Mouse (Mus musculus) T-helper 1 cell (primary cell): ENCODE measurements around the gene E2f8.

Experiments
- in situ Hi-C: fragments of 300-600 bp; cut with MboI, MseI; formaldehyde crosslinking; loops from one replicate; pipeline ENCODE4 v1.15.1; 2025; ENCODE audit warnings: high pct_unique_total_duplicates

The E2f8 gene

DNA sequence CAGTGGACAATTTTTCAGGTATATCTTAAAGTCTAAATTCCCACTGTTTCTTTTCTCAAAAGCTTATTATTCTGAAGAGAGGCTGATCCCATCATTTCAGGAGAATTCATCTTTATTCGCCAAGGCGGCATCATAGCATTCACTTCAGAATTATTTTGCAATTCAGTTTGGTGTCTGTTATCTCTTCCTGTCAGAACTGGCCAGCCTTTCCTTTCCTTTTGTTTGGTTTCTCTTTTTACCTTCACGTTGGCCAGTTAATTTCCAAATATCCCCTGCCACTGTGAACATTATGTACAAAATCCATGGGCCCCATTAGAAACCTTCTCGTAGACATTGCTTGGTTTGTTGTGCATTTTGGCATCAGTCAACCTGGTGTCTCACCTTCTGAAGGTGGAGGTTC lies 22.0 kb downstream of the E2f8 start:
- in situ Hi-C loops, result no loop called here

DNA sequence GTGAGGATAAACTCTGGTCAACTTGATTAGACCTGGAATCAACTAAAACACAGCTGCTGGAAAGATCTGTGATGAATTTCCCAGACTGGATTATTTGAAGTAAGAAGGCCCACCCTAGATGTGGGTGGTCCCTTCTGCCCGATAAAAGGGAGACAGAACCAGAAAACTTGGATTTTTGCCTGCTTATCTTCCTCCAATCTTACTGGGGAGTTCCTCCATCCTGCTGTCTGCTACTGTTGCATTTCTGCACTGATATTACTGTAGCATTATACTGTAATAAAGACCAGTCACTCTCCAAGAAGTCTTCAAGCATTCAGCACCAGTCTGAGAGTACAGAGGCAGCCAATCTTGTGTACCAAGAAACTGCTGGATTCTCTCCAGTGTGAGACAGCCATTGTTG lies 23.1 kb downstream of the E2f8 start:
- in situ Hi-C loops, result no loop called here

GRCm38 (mm10) chr7:48855461-48855860 lies 25.9 kb downstream of the E2f8 start:
- in situ Hi-C loops, result no loop called here

GRCm38 (mm10) chr7:48853496-48853895 lies 27.9 kb downstream of the E2f8 start:
- in situ Hi-C loops, result no loop called here

- in situ Hi-C loops, result no loop called here
Measured at GRCm38 (mm10) chr7:48851529-48852104, 29.8 kb downstream of the E2f8 start.

GRCm38 (mm10) chr7:48847820-48848650 lies 33.4 kb downstream of the E2f8 start, which contains the start of gene Csrp3:
Gene Csrp3 (minus strand): TSS chr7:48848033.
- in situ Hi-C loops, result no loop called here

DNA sequence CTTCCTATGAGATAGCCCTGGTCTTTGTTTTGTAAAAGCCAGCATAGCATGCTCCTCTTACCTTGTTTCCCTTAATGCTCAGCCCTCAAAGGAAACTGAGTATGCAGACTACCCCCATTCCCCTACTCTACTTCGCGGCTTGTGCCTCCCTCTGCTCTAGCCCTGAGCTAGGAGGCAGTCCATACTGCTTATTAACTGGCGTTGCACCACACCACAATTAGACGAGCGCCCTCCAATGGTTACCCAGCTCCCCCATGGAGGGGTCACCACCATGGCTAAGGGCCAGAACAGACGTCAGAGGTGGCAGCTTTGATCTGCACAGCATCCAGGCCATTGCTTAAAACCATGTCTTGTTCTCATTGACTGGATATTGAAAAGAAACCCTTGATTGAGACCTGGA lies 34.6 kb downstream of the E2f8 start:
- in situ Hi-C loops, result no loop called here

- in situ Hi-C loops, result no loop called here
Measured at GRCm38 (mm10) chr7:48845213-48845973, 36.0 kb downstream of the E2f8 start.

DNA sequence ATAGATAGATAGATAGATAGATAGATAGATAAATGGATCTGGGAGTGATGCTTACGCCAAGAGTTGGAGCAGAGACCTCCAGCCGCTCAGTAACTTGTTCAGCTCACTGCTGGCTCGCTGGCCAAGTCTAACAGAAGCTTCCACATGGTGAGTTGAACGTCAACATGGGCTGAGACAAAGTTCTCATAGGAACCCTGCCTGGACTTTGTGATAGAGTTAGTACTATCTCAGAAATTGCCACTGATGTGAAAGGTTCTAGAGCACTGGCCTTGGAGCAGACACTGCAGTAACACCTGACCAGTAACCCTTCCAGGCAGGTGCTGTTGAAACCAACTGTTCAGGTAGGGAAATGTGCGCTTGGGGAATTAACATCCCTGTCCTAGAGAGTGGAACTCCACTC lies 37.9 kb downstream of the E2f8 start:
- in situ Hi-C loops, result no loop called here

DNA sequence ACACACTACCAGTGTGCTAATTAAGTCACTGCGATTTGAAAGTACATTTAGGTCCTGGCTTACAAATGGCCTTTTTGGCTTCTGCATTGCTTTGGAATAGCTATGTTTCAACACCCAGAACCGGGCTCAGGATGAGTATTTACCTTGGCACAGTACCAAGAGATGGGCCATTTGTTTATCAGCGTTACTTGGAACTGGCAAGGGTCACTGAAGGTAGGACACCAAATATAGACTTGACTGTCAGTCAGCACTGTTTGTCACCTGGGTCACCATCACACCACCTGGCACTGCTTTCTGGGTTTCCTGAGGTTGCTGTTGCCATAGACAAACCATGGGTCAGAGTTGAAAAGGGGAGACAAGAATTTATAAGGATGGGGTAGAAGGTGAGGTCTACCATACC lies 39.0 kb downstream of the E2f8 start:
- in situ Hi-C loops, result no loop called here

GRCm38 (mm10) chr7:48841538-48841937 lies 39.9 kb downstream of the E2f8 start:
- in situ Hi-C loops, result no loop called here

DNA sequence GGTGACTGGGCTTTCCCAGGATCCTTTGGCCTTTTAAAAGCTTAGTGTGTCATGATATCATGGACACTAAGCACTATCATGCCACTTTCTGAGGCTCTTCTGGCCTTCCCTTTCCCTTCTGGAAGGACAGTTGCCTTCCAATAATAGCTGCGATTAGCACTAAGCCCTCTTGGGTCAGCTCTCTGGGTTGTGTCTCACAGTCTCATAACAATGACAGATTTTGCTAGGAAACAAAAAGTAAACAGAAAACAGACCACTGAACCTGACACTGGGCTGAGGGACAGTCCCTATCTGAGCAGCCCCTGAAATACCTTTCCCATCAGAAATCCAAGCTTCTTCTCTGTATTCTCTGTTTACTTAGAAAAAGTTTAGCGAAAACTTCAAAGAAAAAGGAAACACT lies 40.9 kb downstream of the E2f8 start:
- in situ Hi-C loops, result no loop called here

DNA sequence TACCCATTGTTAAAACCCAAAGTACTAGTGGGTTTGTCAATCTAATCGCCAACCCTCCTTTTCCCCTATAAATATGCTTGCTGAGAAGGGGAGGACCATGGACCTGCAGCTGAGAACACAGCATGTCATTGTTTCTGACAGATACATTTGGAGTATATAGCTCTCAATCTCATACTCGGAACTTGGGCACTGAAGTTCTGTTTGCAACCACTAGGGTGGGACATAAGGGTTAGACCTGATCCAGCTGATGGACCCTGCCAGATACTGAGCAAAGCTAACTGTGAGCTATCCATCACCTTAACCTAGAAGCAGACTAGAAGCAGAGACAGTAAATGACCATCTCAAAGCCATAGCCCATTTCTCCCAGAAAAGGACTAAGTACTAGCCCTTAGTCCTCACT lies 43.0 kb downstream of the E2f8 start:
- in situ Hi-C loops, result no loop called here

GRCm38 (mm10) chr7:48836949-48837348 lies 44.4 kb downstream of the E2f8 start:
- in situ Hi-C loops, result no loop called here

DNA sequence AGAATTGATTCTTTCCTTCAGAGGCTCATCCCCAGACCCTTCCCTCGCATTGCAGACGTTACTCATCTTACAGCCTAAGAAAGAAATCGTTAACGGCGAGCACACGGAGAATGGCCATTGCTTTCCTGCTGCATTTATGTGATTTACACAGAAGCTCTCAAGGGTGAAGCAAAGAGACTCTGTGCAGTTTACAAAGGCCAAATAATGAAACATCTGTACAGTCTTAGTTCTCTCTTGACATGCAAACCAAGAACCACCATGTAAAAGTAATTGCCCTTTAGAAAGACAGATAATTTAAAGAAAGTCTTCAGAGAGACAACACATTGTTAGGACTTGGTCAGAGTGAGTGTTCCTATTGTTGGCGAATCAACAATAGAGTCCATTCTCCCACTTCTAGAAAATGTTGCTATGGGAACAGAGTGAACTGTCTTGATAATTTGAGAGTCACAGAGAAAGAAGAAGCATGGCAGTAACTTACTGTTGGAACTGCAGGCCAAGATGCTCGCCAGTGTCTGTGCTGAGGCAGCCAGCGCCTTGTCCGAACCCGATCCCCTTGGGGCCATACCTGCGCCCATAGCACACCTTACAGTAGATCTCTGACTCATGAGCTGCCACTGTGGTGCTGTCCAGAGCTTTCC lies 46.3 kb downstream of the E2f8 start:
- in situ Hi-C loops, result no loop called here

- in situ Hi-C loops, result no loop called here
Measured at GRCm38 (mm10) chr7:48834371-48834970, 46.9 kb downstream of the E2f8 start.

GRCm38 (mm10) chr7:48832735-48833134 lies 48.7 kb downstream of the E2f8 start:
- in situ Hi-C loops, result no loop called here

DNA sequence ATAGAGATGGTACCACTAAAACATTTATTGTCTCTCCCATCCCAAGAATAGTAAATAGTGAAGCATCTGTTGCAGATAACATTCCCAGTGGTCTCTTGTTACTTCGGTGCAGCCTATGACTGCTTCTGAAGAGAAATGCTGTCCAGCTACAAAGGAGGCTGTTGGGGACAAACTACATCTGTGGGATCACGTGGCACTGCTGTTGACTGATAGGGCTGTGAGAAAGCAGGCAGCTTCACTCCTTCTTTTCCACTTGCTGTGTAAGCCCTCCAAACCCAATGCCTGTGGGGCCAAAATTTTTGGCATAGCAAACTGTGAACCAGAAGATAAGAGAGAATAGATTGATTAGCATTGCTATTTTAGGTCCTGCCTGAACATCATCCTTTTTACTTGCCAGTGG lies 51.0 kb downstream of the E2f8 start:
- in situ Hi-C loops, result no loop called here

DNA sequence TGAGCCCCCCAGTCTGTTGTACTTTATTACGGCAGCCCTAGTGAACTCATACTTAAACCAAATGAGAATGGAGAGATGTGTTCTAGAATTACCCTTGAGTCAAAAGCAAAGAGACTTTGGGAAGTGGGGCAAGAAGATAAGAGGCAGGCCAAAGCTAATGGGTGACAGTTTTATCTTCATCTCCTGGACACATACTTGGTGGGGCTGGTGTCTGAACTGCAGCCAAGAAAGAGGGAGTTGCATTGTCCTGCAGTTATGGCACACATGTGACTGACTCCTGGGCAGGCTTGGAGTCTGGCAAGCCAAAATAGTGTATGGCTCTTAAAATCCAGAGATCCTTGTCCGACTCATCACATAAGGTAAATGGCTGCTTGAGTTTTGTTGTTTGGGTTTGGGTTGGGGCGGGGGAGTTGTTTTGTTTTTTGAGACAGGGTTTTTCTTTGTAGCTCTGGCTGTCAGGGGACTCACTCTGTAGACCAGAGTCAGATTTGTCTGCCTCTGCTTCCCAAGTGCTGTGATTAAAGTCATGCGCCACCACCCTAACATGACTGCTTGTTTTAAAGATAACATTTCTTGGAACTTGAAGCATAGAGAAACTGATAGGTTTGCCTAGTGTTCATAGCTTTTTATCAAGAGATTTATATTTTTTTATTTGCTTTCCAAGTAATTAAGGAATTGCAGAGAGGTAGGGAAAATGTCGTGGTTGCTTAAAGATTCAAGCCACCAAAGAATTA lies 52.1 kb downstream of the E2f8 start:
- in situ Hi-C loops, result no loop called here

GRCm38 (mm10) chr7:48825170-48825569 lies 56.2 kb downstream of the E2f8 start:
- in situ Hi-C loops, result no loop called here

- in situ Hi-C loops, result no loop called here
Measured at GRCm38 (mm10) chr7:48824671-48825070, 56.7 kb downstream of the E2f8 start.
